Mouse (Mus musculus) bone marrow, adult 2 months (tissue): ENCODE data around the gene Rasal2.

Source experiments
- CTCF ChIP-seq: fragments of 200-500 bp; IDR thresholded peaks from 2 replicates; pipeline ENCODE4 v1.5.1; 2011; ENCODE audit warnings: low read length, control low read depth; ENCODE audit not compliant: control insufficient read depth, insufficient read depth
- POLR2A ChIP-seq: fragments of 200-500 bp; IDR thresholded peaks from 2 replicates; pipeline ENCODE4 v1.6.1; 2011; ENCODE audit warnings: low read depth, mild to moderate bottlenecking, control low read depth, low read length, borderline replicate concordance; ENCODE audit not compliant: control insufficient read depth

GRCm38 (mm10) chr1:157448164-157448804, 35.9 kb upstream of the Rasal2 start:
- TF ChIP-seq CTCF (no peak), POLR2A (no peak)
